Mouse (Mus musculus): ENCODE data around the gene H2-Oa.

DNA sequence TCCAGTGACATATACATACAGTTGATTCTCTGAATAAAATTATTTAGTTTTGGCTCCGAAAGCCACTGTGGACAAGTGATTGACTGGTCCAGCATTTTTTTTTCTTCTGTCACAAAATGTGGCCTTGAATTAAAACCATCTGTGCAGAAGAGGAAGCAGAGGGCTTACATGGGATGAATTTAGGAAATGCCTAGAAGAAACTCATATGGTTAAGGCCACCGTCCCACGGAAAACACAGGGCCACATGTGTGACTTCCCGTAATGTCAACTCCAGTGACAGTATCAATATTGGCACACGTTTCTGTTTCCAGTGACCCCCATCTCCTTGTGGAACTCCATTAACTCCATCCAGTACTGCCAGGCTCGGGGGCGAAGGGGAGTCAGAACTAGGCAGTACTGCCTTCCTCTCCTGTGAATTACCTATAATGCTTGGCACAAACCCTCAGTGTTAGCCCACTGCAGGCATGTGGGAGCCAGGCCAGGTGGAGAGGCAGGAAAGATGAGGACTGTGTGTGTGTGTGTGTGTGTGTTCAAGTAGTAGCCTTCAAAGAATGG is 50.4 kb downstream of the H2-Oa start:
- no peak for TF ChIP-seq CTCF (IDR thresholded peaks at IDR 0.05; ENCODE audit: low read depth)
- TF ChIP-seq EP300 (optimal IDR thresholded peaks at IDR 0.05) = no peak
